12 mouse cellular contexts compared by ENCODE assay signal in genomic region chr8:109903909-109904469, GRCm38 (mm10). TPM values are rescaled to one million over a fixed set of nuclear protein-coding genes. Genes with fewer than 3 reads are reported as not detected.
DNase-seq lines count a peak whose midpoint lies in the region; ATAC-seq lines count a peak whose summit lies in the region.
"Had no signal": no experiment of that assay in that cellular context is flagged by ENCODE, and none has a peak within 500 bp of the region (broad histone marks: within the 10 kb centered on the region; RNA-seq: fewer than 3 reads in every experiment).

No protein-coding gene starts in this region.

- no peaks in the 10 kb centered on the region for H3K9me3 ChIP-seq in hindbrain, embryonic 14.5 days (ENCODE audit: control insufficient read depth, low read length)
- no peaks in the 10 kb centered on the region for H3K9me3 ChIP-seq in hindbrain, embryonic 11.5 days (ENCODE audit: control insufficient read depth, low read length)
- no peaks in the 10 kb centered on the region for H3K9me3 ChIP-seq in neural tube, embryonic 15.5 days (replicated peaks)
- no peaks in the 10 kb centered on the region for H3K9me3 ChIP-seq in midbrain, embryonic 10.5 days (replicated peaks)
- H3K9me3 ChIP-seq: lung, embryonic 15.5 days had no signal

- H3K27me3 ChIP-seq in hindbrain, embryonic 14.5 days (ENCODE audit: control insufficient read depth, insufficient read depth, low read length): no peaks in the 10 kb centered on the region
- H3K27me3 ChIP-seq in hindbrain, embryonic 11.5 days (ENCODE audit: control insufficient read depth, insufficient read depth, low read length): no peaks in the 10 kb centered on the region
- no peaks in the 10 kb centered on the region for H3K27me3 ChIP-seq in neural tube, embryonic 15.5 days (replicated peaks)
- no peaks in the 10 kb centered on the region for H3K27me3 ChIP-seq in midbrain, embryonic 10.5 days (ENCODE audit: low read depth, poor library complexity, severe bottlenecking)
- H3K27me3 ChIP-seq: lung, embryonic 15.5 days had no signal

- no peak overlapping the region for H3K9ac ChIP-seq in hindbrain, embryonic 14.5 days
- no peak overlapping the region for H3K9ac ChIP-seq in hindbrain, embryonic 11.5 days (ENCODE audit: low read depth, low read length)
- no peak overlapping the region for H3K9ac ChIP-seq in neural tube, embryonic 15.5 days (replicated peaks)
- H3K9ac ChIP-seq: lung, embryonic 15.5 days had no signal

- no peaks in the 10 kb centered on the region for H3K4me1 ChIP-seq in hindbrain, embryonic 14.5 days (replicated peaks; ENCODE audit: control insufficient read depth, insufficient read depth, low read length)
- no peaks in the 10 kb centered on the region for H3K4me1 ChIP-seq in hindbrain, embryonic 11.5 days (replicated peaks; ENCODE audit: control insufficient read depth, insufficient read depth, low read length)
- H3K4me1 ChIP-seq in neural tube, embryonic 15.5 days: no peaks in the 10 kb centered on the region
- H3K4me1 ChIP-seq in midbrain, embryonic 10.5 days: no peaks in the 10 kb centered on the region
- H3K4me1 ChIP-seq: lung, embryonic 15.5 days had no signal

- no peak overlapping the region for H3K4me3 ChIP-seq in hindbrain, embryonic 14.5 days (replicated peaks; ENCODE audit: low read length)
- H3K4me3 ChIP-seq in hindbrain, embryonic 11.5 days (ENCODE audit: low read depth, low read length): no peak overlapping the region
- H3K4me3 ChIP-seq in neural tube, embryonic 15.5 days (replicated peaks): no peak overlapping the region
- no peak overlapping the region for H3K4me3 ChIP-seq in midbrain, embryonic 10.5 days
- H3K4me3 ChIP-seq: heart, adult 2 months; lung, embryonic 15.5 days had no signal

- WGBS in hindbrain, embryonic 14.5 days: 89% methylated on average over 10 of the region's 10 CpGs
- WGBS in hindbrain, embryonic 11.5 days: 89% methylated on average over 10 of the region's 10 CpGs
- 82% methylated on average over 10 of the region's 10 CpGs for WGBS in neural tube, embryonic 15.5 days
- WGBS in midbrain, embryonic 10.5 days: 88% methylated on average over 10 of the region's 10 CpGs

- no peak for ATAC-seq in hindbrain, embryonic 14.5 days (ENCODE audit: low FRiP score)
- no peak for ATAC-seq in hindbrain, embryonic 11.5 days (ENCODE audit: low FRiP score)
- no peak for ATAC-seq in neural tube, embryonic 15.5 days (ENCODE audit: low FRiP score)

- peaks cover 36% of the 10 kb centered on the region for H3K36me3 ChIP-seq in hindbrain, embryonic 14.5 days (replicated peaks; ENCODE audit: control insufficient read depth, insufficient read depth)
- no peaks in the 10 kb centered on the region for H3K36me3 ChIP-seq in hindbrain, embryonic 11.5 days (ENCODE audit: control insufficient read depth, insufficient read depth, low read length)
- peaks cover 16% of the 10 kb centered on the region for H3K36me3 ChIP-seq in neural tube, embryonic 15.5 days
- H3K36me3 ChIP-seq in midbrain, embryonic 10.5 days: peaks cover 59% of the 10 kb centered on the region

- H3K27ac ChIP-seq in hindbrain, embryonic 14.5 days: peak overlapping the region; percentile 32
- no peak overlapping the region for H3K27ac ChIP-seq in hindbrain, embryonic 11.5 days (ENCODE audit: low read depth, low read length)
- 0 out of 2 replicates have a peak overlapping the region, but pooled peaks have one; percentile 23 for H3K27ac ChIP-seq in neural tube, embryonic 15.5 days (replicated peaks)
- no peak overlapping the region for H3K27ac ChIP-seq in midbrain, embryonic 10.5 days (replicated peaks)
- H3K27ac ChIP-seq: heart, adult 2 months; lung, embryonic 15.5 days had no signal

- no peak overlapping the region for H3K4me2 ChIP-seq in hindbrain, embryonic 14.5 days (replicated peaks)
- H3K4me2 ChIP-seq in hindbrain, embryonic 11.5 days (replicated peaks; ENCODE audit: low read depth, low read length): no peak overlapping the region
- H3K4me2 ChIP-seq in neural tube, embryonic 15.5 days: no peak overlapping the region
- H3K4me2 ChIP-seq: lung, embryonic 15.5 days had no signal

- no peak for DNase-seq in hindbrain, embryonic 14.5 days (ENCODE audit: low spot score)
- DNase-seq in hindbrain, embryonic 11.5 days (ENCODE audit: low spot score): no peak
- peak; percentile 86 for DNase-seq in brain, adult 2 months (ENCODE audit: low read depth, low spot score)
- DNase-seq in layer of hippocampus, adult 9-10 months (ENCODE audit: low spot score): peak; percentile 61
- DNase-seq in midbrain, embryonic 10.5 days (ENCODE audit: low spot score): no peak
- DNase-seq in adrenal gland, postnatal 10 days: no peak
- DNase-seq: heart, adult 2 months; heart, postnatal 4 days; kidney, adult 11 months; thymus, postnatal 4 days had no signal

RNA-seq across cellular contexts. Expression of gene Phlpp2, which starts 35.6 kb away (rescaled TPM):
- polyA plus RNA-seq in hindbrain, embryonic 14.5 days (2014; fragmentation: Nextera tagmentation; extraction: Ambion mirVana): 4.7 and 4.8 TPM in 2 replicates
- polyA plus RNA-seq in hindbrain, embryonic 11.5 days (2014; fragmentation: Nextera tagmentation; extraction: Ambion mirVana): 3.4 and 5.1 TPM in 2 replicates
- 3.6 and 4.6 TPM in 2 replicates for polyA plus RNA-seq in neural tube, embryonic 15.5 days (2015; fragmentation: Nextera tagmentation; extraction: Ambion mirVana)
- 2.4 and 2.9 TPM in 2 replicates for polyA plus RNA-seq in midbrain, embryonic 10.5 days (2016; fragmentation: Nextera tagmentation; extraction: Ambion mirVana)
- 10 to 100 TPM in 1 of 2 experiments, 1 to 10 TPM in 1; 8.0 to 11.4 TPM for total RNA-seq in adrenal gland, postnatal 10 days (2021)

RNA-seq across cellular contexts. Expression of gene Marveld3, which starts 58.0 kb away (rescaled TPM):
- polyA plus RNA-seq in hindbrain, embryonic 14.5 days (2014; fragmentation: Nextera tagmentation; extraction: Ambion mirVana): 0.69 and 0.83 TPM in 2 replicates
- polyA plus RNA-seq in hindbrain, embryonic 11.5 days (2014; fragmentation: Nextera tagmentation; extraction: Ambion mirVana): 0.52 and 0.82 TPM in 2 replicates
- polyA plus RNA-seq in neural tube, embryonic 15.5 days (2015; fragmentation: Nextera tagmentation; extraction: Ambion mirVana): 1.3 and 2.1 TPM in 2 replicates
- polyA plus RNA-seq in midbrain, embryonic 10.5 days (2016; fragmentation: Nextera tagmentation; extraction: Ambion mirVana): 0.31 and 0.56 TPM in 2 replicates
- under 1 TPM; 0.27 to 0.90 TPM for total RNA-seq in adrenal gland, postnatal 10 days (2021)

Comparison
In these comparisons a context has a peak if more than half of its experiments do, and no peak if none do; other contexts are left out.
1. H3K27ac ChIP-seq: peak in hindbrain, embryonic 14.5 days (single experiment) and neural tube, embryonic 15.5 days (single experiment); none in hindbrain, embryonic 11.5 days (single experiment) and midbrain, embryonic 10.5 days (single experiment).
2. DNase-seq: peak in brain, adult 2 months (single experiment) and layer of hippocampus, adult 9-10 months (single experiment); none in hindbrain, embryonic 14.5 days (single experiment), hindbrain, embryonic 11.5 days (single experiment), midbrain, embryonic 10.5 days (single experiment) and adrenal gland, postnatal 10 days (single experiment).